Mouse (Mus musculus): ENCODE data around the gene Lcp1.

DNA sequence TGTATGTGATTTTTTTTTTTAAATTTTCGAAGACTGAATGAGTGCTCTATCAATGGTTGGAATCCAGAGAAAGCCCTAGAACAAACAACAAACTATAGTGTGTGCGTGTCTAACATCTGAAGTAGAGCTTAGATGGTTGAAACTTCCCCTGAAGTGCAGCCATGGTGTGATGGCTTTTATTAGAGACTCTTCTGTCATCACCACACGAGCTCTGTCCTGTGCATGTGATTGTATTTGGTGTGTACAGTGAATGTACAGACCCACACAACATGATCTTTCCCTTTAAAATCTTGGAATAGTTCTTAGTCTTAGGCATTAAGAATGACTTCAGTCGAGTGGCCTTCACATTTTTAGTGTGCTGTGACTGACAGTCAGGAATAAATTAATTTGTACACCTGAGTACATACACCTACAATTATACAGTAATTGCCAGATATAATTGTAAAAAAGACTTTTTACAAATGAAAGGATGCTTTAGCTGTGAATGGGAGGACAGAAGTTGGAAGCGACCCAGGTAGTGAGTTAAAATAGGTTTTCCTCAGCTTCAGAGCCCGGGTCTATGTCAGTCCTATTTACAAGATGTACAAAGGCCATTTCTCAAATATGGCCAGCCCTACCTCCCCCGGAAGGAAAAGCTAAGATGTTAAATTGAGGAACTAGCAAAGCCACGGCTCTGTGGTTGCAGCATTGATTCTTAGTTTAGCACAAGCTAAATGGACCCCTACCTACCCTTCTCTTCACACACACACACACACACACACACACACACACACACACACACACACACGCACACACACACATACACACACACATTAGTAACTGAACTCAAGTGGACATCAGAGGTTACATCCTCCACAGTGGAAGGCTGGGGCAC lies 50.4 kb downstream of the Lcp1 start:
- TF ChIP-seq CTCF (IDR thresholded peaks at IDR 0.05; ENCODE audit: low read depth) (no peak), EP300 (IDR thresholded peaks at IDR 0.05; ENCODE audit: low read depth) (no peak)

Measured in heart, postnatal 0 days (tissue).